Mouse (Mus musculus): Measurements from ENCODE around the gene Saal1. TPM values are rescaled to one million over a fixed set of nuclear protein-coding genes. Genes with fewer than 3 reads are reported as not detected.
"Not testable (repeated sequence)": the region's sequence is repeated elsewhere in the genome, so short reads cannot be mapped to it uniquely, and the experiment has no call there.

Saal1 gene
- polyA plus RNA-seq, 1 experiment: 14.4 TPM

DNA sequence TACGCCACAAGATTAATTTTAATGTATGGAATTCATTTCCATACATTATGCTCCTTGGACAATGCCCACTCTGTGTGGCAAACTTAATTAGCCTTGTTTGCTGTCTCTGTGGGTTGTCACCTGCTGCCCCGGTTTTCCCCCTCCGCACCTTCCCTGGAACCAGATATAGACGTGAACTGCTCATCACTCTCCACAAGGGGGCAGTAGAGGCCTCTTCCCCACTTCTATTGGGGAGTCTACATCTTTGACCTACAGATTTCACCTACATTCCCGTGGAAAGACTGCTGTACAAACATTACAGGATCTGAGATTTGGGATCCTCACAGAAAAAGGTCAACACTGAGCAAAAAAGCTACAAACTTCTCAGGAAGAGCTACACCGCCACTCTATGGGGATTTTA lies 4.0 kb upstream of the Saal1 start:
- DNase-seq: peak; percentile 70
- TF ChIP-seq CTCF (IDR thresholded peaks at IDR 0.05; ENCODE audit: borderline replicate concordance, control insufficient read depth, extremely low read depth, insufficient read depth, low read length, poor library complexity): peak; percentile 36; the same call in 1 of the 2 replicates
- no peak for TF ChIP-seq POLR2A (IDR thresholded peaks at IDR 0.05; ENCODE audit: control insufficient read depth, extremely low read depth, insufficient read depth, low read length, poor library complexity)
- Histone ChIP-seq H3K4me1 (replicated peaks; ENCODE audit: control insufficient read depth, insufficient read depth, low read length) (peaks cover 6% of the 10 kb centered on the region), H3K4me3 (ENCODE audit: control insufficient read depth, insufficient read depth, low read length) (no peak overlapping the region), H3K27ac (ENCODE audit: control insufficient read depth, insufficient read depth, low read length) (no peak overlapping the region), H3K27me3 (ENCODE audit: control insufficient read depth, insufficient read depth, low read length) (no peaks in the 10 kb centered on the region; the same call in 1 of the 2 replicates), H3K36me3 (ENCODE audit: control insufficient read depth, insufficient read depth, low read length) (no peaks in the 10 kb centered on the region)
- 33% methylated on average over 6 of the region's 6 CpGs for WGBS

- 7% methylated on average over 6 of the region's 6 CpGs for WGBS
- no peaks in the 10 kb centered on the region; the same call in 1 of the 2 replicates for H3K27me3 ChIP-seq (ENCODE audit: control insufficient read depth, insufficient read depth, low read length)
- no peak for DNase-seq
- H3K4me3 ChIP-seq (ENCODE audit: control insufficient read depth, insufficient read depth, low read length): no peak overlapping the region
- H3K4me1 ChIP-seq (replicated peaks; ENCODE audit: control insufficient read depth, insufficient read depth, low read length): peaks cover 6% of the 10 kb centered on the region
- no peak overlapping the region for H3K27ac ChIP-seq (ENCODE audit: control insufficient read depth, insufficient read depth, low read length)
- TF ChIP-seq POLR2A (IDR thresholded peaks at IDR 0.05; ENCODE audit: control insufficient read depth, extremely low read depth, insufficient read depth, low read length, poor library complexity) (no peak), CTCF (IDR thresholded peaks at IDR 0.05; ENCODE audit: borderline replicate concordance, control insufficient read depth, extremely low read depth, insufficient read depth, low read length, poor library complexity) (no peak)
- H3K36me3 ChIP-seq (ENCODE audit: control insufficient read depth, insufficient read depth, low read length): no peaks in the 10 kb centered on the region; the same call in none of the 2 replicates
These were observed 1.8 kb upstream of the Saal1 start for GRCm38 (mm10) chr7:46712250-46712649.

- H3K27ac ChIP-seq (ENCODE audit: control insufficient read depth, insufficient read depth, low read length): no peak overlapping the region
- H3K36me3 ChIP-seq (ENCODE audit: control insufficient read depth, insufficient read depth, low read length): peaks cover 75% of the 10 kb centered on the region
- TF ChIP-seq CTCF (IDR thresholded peaks at IDR 0.05; ENCODE audit: borderline replicate concordance, control insufficient read depth, extremely low read depth, insufficient read depth, low read length, poor library complexity) (no peak), POLR2A (IDR thresholded peaks at IDR 0.05; ENCODE audit: control insufficient read depth, extremely low read depth, insufficient read depth, low read length, poor library complexity) (no peak)
- H3K4me3 ChIP-seq (ENCODE audit: control insufficient read depth, insufficient read depth, low read length): no peak overlapping the region
- no peaks in the 10 kb centered on the region for H3K4me1 ChIP-seq (replicated peaks; ENCODE audit: control insufficient read depth, insufficient read depth, low read length)
- 97% methylated on average over 6 of the region's 6 CpGs for WGBS
- DNase-seq: no peak
- no peaks in the 10 kb centered on the region for H3K27me3 ChIP-seq (ENCODE audit: control insufficient read depth, insufficient read depth, low read length)
These were observed 9.9 kb downstream of the Saal1 start for GRCm38 (mm10) chr7:46700521-46701025.

GRCm38 (mm10) chr7:46696754-46697153 lies 13.7 kb downstream of the Saal1 start:
- H3K27me3 ChIP-seq (ENCODE audit: control insufficient read depth, insufficient read depth, low read length): no peaks in the 10 kb centered on the region
- H3K4me1 ChIP-seq (replicated peaks; ENCODE audit: control insufficient read depth, insufficient read depth, low read length): no peaks in the 10 kb centered on the region
- 50% methylated on average over 1 of the region's 1 CpGs for WGBS
- H3K4me3 ChIP-seq (ENCODE audit: control insufficient read depth, insufficient read depth, low read length): no peak overlapping the region
- no peak for DNase-seq
- H3K36me3 ChIP-seq (ENCODE audit: control insufficient read depth, insufficient read depth, low read length): peaks cover 53% of the 10 kb centered on the region
- no peak overlapping the region for H3K27ac ChIP-seq (ENCODE audit: control insufficient read depth, insufficient read depth, low read length)
- no peak for TF ChIP-seq CTCF (IDR thresholded peaks at IDR 0.05; ENCODE audit: borderline replicate concordance, control insufficient read depth, extremely low read depth, insufficient read depth, low read length, poor library complexity)
- TF ChIP-seq POLR2A (IDR thresholded peaks at IDR 0.05; ENCODE audit: control insufficient read depth, extremely low read depth, insufficient read depth, low read length, poor library complexity): no peak

DNA sequence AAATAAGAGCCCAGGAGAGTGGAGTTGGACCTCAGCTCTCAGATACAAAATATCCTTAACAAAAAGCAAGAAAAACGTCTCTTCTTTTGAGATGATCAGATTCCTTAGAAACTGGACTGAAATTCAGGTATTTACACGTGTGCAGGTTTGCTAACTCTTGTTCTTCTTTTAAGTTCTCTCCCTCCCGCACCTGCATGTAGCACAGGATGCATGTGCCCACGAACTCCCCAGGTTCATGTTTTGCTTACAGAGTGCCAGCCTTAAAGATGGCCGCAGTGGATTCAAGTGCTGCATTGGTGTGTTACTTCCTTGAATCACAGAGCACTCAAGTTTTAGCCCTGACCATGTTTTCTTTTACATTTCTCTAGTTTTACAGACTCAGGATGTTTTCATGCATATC lies 23.7 kb downstream of the Saal1 start:
- Histone ChIP-seq H3K27ac (ENCODE audit: control insufficient read depth, insufficient read depth, low read length) (no peak overlapping the region), H3K27me3 (ENCODE audit: control insufficient read depth, insufficient read depth, low read length) (no peaks in the 10 kb centered on the region), H3K4me3 (ENCODE audit: control insufficient read depth, insufficient read depth, low read length) (no peak overlapping the region), H3K4me1 (replicated peaks; ENCODE audit: control insufficient read depth, insufficient read depth, low read length) (no peaks in the 10 kb centered on the region), H3K36me3 (ENCODE audit: control insufficient read depth, insufficient read depth, low read length) (peaks cover 24% of the 10 kb centered on the region)
- WGBS: 56% methylated on average over 5 of the region's 5 CpGs
- DNase-seq: peak; percentile 31
- TF ChIP-seq CTCF (IDR thresholded peaks at IDR 0.05; ENCODE audit: borderline replicate concordance, control insufficient read depth, extremely low read depth, insufficient read depth, low read length, poor library complexity) (no peak), POLR2A (IDR thresholded peaks at IDR 0.05; ENCODE audit: control insufficient read depth, extremely low read depth, insufficient read depth, low read length, poor library complexity) (no peak)

DNA sequence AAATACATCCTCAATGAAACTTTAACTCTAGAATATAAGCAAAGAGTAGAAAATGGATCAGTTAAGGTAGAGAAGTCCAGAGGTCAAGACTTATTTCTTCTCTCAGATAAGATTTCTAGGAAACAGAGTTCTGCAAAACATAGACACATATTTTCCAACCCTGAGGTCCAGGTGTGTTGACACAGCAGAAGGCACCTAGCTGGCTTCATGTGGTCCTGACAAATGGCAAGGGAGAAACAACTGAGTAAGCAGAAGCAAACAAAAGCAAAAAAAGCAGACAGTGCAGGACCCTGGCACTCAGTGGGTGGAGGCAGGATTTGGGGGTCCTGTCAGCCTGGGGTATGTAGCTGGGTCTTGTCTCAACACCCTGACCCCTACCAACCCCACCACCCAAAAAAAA lies 29.7 kb downstream of the Saal1 start:
- no peaks in the 10 kb centered on the region for H3K4me1 ChIP-seq (replicated peaks; ENCODE audit: control insufficient read depth, insufficient read depth, low read length)
- no peak overlapping the region for H3K4me3 ChIP-seq (ENCODE audit: control insufficient read depth, insufficient read depth, low read length)
- TF ChIP-seq CTCF (IDR thresholded peaks at IDR 0.05; ENCODE audit: borderline replicate concordance, control insufficient read depth, extremely low read depth, insufficient read depth, low read length, poor library complexity) (no peak), POLR2A (IDR thresholded peaks at IDR 0.05; ENCODE audit: control insufficient read depth, extremely low read depth, insufficient read depth, low read length, poor library complexity) (no peak)
- DNase-seq: no peak
- H3K36me3 ChIP-seq (ENCODE audit: control insufficient read depth, insufficient read depth, low read length): no peaks in the 10 kb centered on the region
- H3K27me3 ChIP-seq (ENCODE audit: control insufficient read depth, insufficient read depth, low read length): no peaks in the 10 kb centered on the region
- H3K27ac ChIP-seq (ENCODE audit: control insufficient read depth, insufficient read depth, low read length): no peak overlapping the region

- not testable (repeated sequence) for H3K4me1 ChIP-seq (replicated peaks; ENCODE audit: control insufficient read depth, insufficient read depth, low read length); H3K27ac ChIP-seq (ENCODE audit: control insufficient read depth, insufficient read depth, low read length); H3K36me3 ChIP-seq (ENCODE audit: control insufficient read depth, insufficient read depth, low read length); H3K27me3 ChIP-seq (ENCODE audit: control insufficient read depth, insufficient read depth, low read length); H3K4me3 ChIP-seq (ENCODE audit: control insufficient read depth, insufficient read depth, low read length); DNase-seq
- 75% methylated on average over 7 of the region's 7 CpGs for WGBS
These were observed 31.4 kb downstream of the Saal1 start for GRCm38 (mm10) chr7:46679044-46679443.
